Mouse (Mus musculus): Measurements from ENCODE around the gene Per2.

DNA sequence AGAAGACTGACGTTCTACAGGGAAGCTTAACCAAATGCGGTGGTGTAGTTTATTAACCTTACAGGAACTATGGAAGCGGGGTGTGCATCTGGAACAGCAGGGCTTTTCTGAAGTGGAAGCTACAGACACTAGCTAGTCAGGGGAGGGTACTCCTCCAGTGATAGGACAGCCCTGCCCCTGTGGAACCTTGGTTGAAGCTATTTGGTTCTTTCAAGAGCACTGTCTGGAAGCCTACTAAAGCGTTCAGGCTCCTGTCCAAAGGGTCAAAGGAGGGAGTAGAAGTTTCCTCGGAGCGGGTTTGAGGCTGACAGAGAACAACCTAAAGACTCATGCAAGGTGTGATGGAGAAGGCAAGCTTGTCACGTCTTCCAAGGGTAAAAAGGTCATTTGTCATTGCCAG lies 945 bp upstream of the Per2 start:
- TF ChIP-seq CTCF (IDR thresholded peaks at IDR 0.05; ENCODE audit: low read depth, low read length): no peak
- no peak for TF ChIP-seq GATA1 (IDR thresholded peaks at IDR 0.05; ENCODE audit: borderline replicate concordance, low read length)
- TF ChIP-seq TAL1 (conservative IDR thresholded peaks at IDR 0.05; ENCODE audit: low read depth, low read length): no peak
- no peak for TF ChIP-seq GATA2 (IDR thresholded peaks at IDR 0.05; ENCODE audit: borderline replicate concordance, low read depth, low read length)

Measured in G1E (cell line).